Mouse (Mus musculus) right cerebral cortex, adult 2 months (tissue): ENCODE data around the gene Rad54l2.

Experiments
- DNase-seq, 2 experiments: peaks; one replicate each; pipeline ENCODE4 v3.0.0; 2021 to 2022; ENCODE audit warnings: low spot score in 2 of 2

Gene Rad54l2

DNA sequence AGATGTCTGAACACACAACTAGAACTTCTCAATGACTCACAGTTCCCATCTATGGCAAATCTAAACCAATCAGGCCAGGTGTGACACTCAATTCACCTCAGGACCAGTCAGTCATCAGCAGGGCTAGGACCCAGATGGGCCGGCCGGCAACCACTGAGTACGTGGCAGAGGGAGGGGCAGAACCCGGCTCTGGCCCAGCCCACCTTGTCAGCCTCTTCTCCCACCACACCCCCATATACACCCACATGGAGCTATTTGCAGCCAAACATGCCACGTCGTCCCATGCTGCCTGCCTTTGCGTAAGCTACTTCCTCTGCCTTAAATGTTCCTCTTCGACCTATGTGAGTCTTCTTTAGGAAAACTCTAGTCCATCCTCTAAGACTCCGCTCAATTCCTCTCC is 113.0 kb downstream of the Rad54l2 start:
- DNase-seq = peak; percentile 69 to 70

GRCm38 (mm10) chr9:106675480-106675879 is 113.5 kb downstream of the Rad54l2 start:
- DNase-seq = peak; percentile 91 to 95

GRCm38 (mm10) chr9:106673860-106674259 is 115.1 kb downstream of the Rad54l2 start:
- no peak for DNase-seq

DNA sequence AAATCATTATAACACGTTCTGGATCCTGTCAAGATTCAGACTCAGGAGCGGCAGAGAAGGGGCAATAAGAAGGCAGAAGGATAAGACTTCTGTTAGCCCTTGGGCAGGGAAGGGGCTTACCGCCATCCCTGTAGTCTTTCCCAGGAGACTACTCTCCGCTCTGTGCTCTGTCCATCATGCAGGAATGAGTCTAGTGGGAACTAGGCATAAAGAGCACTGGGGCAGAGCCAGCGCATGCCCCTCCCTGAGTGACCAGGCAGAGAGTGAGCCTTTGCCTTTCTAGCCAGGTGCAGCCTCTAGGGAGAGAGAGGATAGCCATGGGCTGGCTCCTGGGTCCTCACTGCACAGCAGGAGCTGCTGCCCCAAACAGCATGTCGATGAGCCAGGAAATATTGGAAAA is 124.1 kb downstream of the Rad54l2 start:
- DNase-seq = no peak

DNA sequence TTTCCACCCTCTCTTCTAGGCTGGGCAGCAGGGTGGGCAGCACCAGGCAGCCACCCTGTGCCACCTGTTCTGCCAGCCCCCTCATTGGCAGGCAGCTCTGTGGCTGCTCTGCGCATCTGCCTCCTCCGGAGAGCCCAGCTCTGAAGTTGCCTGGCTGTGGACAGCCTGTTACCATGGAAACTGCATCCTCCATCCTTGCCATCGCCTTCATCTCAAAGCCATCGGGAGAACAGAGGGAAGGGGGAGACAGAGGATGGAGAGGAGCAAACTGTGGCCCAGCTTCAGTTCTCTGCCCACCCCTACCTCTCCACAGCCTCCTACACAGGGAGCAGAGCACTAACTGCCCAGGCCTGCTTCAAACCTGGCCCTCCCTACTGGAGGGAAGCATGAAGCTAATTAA is 124.6 kb downstream of the Rad54l2 start:
- DNase-seq = peak; percentile 76 to 82

- no peak for DNase-seq
These were observed 125.8 kb downstream of the Rad54l2 start for GRCm38 (mm10) chr9:106663200-106663599.

- no peak for DNase-seq
These were observed 129.1 kb downstream of the Rad54l2 start for GRCm38 (mm10) chr9:106659935-106660334.

- DNase-seq = no peak
These were observed 129.6 kb downstream of the Rad54l2 start for GRCm38 (mm10) chr9:106659441-106659840.

DNA sequence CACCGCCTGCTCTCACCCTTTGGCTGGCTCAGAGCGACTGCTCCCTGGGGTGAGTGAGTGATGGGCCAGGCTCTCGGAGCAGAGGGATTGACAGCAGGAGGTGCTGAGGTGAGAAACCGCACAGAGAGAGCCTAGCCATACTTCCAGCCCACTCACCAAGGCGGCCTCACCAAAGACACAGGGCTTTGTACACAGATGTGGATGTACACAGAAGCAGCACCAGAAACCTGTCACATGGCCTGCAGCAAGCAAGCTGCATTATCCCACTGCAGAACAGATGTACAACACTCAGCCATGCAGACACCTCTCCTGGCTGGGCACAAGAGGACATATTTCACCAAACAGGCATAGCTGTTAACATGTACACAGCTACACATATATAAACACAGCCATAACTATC is 131.4 kb downstream of the Rad54l2 start:
- no peak for DNase-seq

GRCm38 (mm10) chr9:106656820-106657219 is 132.2 kb downstream of the Rad54l2 start:
- DNase-seq = no peak

DNA sequence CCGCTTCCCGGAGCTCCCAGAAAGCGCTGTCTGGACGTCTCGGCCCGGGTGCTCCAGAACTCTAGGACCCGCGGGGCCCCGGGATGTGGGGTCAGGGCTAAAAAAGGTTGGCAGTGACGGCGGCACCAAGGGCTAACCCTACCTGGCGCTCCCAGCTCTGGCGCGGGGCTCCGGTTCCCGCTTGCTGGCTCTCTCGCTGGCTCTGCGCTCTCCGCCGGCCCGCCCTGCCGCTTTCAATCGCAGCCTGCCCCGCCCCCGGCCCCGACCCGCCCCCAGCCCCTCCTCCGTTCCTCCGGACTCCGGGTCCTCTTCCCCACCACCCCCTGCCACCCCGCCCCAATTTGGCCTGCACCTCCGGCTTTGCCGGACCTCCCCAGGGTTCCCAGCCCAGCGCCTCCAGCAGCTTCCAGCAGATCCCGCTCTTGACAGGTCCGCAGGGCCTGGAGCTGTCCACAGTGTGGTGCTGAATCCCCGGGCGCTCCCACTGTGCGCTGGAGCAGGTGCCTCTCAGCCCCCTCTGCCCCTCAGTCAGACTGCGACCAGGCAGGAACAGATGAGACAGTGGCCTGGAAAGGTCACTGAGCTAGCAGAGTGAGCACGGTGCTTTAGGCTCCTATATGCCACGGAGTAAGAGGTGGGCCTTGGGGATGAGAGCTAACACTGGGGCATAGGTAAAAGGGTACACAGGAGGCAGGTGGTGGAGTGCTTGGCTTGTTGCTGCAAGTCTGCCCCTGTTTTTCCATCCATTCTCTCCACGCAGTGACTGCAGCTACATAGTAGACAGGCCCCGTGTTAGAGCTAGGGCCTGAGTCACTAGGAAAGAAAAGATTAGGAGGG is 132.9 kb downstream of the Rad54l2 start, which contains the start of gene Grm2:
Gene Grm2, minus strand, starts transcription at position 199 of the 837 bp plus-strand sequence.
- no peak for DNase-seq

GRCm38 (mm10) chr9:106652720-106653119 is 136.3 kb downstream of the Rad54l2 start:
- DNase-seq = no peak

- DNase-seq = no peak
These were observed 141.8 kb downstream of the Rad54l2 start for GRCm38 (mm10) chr9:106647226-106647625.

DNA sequence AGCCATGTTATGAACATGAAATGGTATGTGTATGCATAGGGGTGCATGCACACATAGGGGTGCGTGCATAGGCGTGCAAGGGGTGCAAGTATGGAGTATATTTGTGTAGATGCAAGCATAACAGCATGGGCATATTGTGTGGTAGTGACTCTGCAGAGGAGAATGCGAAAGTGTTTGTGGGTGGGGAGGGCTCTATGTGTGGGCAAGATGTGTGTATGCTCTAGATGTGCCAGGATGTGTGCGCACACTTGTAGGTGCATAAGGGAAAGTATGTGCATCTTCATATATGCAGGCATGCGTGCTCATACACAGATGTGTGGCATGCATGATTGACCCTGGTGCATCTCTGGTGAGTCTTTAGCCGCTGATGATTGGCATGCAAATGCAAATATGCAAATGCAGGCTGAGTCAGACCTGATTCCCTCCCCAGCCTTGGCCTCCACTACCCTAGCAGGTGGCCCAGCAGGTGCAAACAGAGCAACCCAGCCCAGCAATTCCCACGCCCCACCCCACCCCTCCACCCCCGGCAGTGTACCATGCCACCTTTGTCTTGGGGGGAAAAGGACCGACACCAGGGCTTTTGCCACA is 143.2 kb downstream of the Rad54l2 start:
- no peak for DNase-seq

- no peak for DNase-seq
These were observed 145.2 kb downstream of the Rad54l2 start for GRCm38 (mm10) chr9:106643787-106644186.

DNA sequence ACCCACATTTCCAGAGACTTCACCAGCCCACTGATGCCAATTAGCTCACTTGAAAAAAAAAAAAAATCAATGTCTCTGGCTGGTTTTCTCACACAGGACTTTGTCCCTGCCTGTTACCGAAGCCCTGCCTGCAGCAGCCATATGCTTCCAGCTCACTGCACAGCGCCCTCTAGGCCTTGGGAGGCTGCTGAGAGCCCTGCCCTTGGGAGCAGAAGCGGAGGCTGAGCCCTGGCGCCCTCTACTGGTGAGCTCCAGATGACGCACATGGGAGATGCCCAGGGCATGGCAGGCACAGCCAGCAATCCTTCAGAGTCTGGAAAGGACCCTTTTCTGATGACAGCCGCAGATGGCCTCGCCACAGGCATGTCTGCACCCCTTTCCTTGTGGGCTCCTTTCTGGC is 145.9 kb downstream of the Rad54l2 start:
- DNase-seq = peak; percentile 76 to 81

DNA sequence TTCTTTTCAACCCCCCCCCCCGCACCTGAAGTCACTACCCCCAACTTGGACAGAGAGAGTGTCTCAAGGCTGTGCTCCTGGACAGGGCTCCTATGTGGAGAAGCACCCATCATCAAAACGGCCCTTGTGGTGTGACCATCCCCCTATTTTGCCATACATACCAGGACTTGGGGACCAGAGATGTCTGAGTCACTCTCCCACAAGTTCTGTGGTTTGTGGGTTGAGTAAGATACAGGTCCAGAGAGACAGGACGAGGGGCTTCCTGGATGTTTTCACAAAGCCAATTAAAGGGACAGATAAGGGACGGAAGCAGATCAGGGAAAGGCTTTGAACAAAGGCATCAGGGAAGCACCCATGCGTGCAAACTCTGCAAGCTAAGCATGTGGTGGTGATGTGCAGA is 147.6 kb downstream of the Rad54l2 start:
- DNase-seq = no peak

- no peak for DNase-seq
These were observed 150.8 kb downstream of the Rad54l2 start for GRCm38 (mm10) chr9:106638154-106638553.
